Mouse (Mus musculus): Measurements from ENCODE around the gene Phc1. TPM values are rescaled to one million over a fixed set of nuclear protein-coding genes. Genes with fewer than 3 reads are reported as not detected.

Gene Phc1
- polyA plus RNA-seq, 1 experiment = 23.0 TPM

DNA sequence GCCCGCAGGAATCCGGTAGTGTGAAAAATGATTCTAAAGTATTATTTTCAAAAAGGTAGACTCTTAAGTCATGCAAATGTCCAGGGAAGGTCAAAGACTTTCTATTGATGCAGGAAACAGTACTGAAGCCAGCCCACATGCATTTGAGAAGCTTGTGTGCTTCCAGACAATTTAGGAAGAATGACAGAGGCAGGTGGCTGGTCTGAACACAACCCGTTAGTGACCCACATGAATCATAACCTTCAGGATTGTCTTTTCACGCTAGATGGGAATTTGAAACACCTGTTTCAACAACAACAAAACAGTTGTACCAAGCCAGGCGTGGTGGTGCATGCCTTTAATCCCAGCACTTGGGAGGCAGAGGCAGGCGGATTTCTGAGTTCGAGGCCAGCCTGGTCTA is 6.0 kb upstream of the Phc1 start:
- TF ChIP-seq POLR2A (IDR thresholded peaks at IDR 0.05; ENCODE audit: low read depth, low read length) (no peak), CTCF (IDR thresholded peaks at IDR 0.05; ENCODE audit: extremely low read depth, insufficient read depth, insufficient read length, insufficient replicate concordance) (no peak)
- Histone ChIP-seq H3K4me3 (ENCODE audit: extremely low read depth, insufficient read depth, insufficient read length) (no peak overlapping the region), H3K27ac (ENCODE audit: insufficient read depth, low read length) (no peak overlapping the region), H3K4me1 (ENCODE audit: control insufficient read depth, insufficient read depth, insufficient read length) (no peaks in the 10 kb centered on the region; the same call in 1 of the 2 replicates), H3K36me3 (ENCODE audit: control insufficient read depth, insufficient read depth, low read length) (no peaks in the 10 kb centered on the region), H3K27me3 (ENCODE audit: control insufficient read depth, insufficient read depth, low read length) (no peaks in the 10 kb centered on the region)
- no peak for DNase-seq (ENCODE audit: low read depth in 1 of 2, low spot score in 2 of 2)
- WGBS = 93% methylated on average over 7 of the region's 7 CpGs

- WGBS = 92% methylated on average over 6 of the region's 6 CpGs
- H3K36me3 ChIP-seq (ENCODE audit: control insufficient read depth, insufficient read depth, low read length) = no peaks in the 10 kb centered on the region
- H3K27me3 ChIP-seq (ENCODE audit: control insufficient read depth, insufficient read depth, low read length) = no peaks in the 10 kb centered on the region
- H3K27ac ChIP-seq (ENCODE audit: insufficient read depth, low read length) = no peak overlapping the region
- no peak for DNase-seq (ENCODE audit: low read depth in 1 of 2, low spot score in 2 of 2)
- H3K4me1 ChIP-seq (ENCODE audit: control insufficient read depth, insufficient read depth, insufficient read length) = no peaks in the 10 kb centered on the region; the same call in 1 of the 2 replicates
- no peak overlapping the region for H3K4me3 ChIP-seq (ENCODE audit: extremely low read depth, insufficient read depth, insufficient read length)
- TF ChIP-seq POLR2A (IDR thresholded peaks at IDR 0.05; ENCODE audit: low read depth, low read length) = no peak
- no peak for TF ChIP-seq CTCF (IDR thresholded peaks at IDR 0.05; ENCODE audit: extremely low read depth, insufficient read depth, insufficient read length, insufficient replicate concordance)
Measured at GRCm38 (mm10) chr6:122345731-122346130, 5.4 kb upstream of the Phc1 start.

GRCm38 (mm10) chr6:122344386-122345116 is 4.2 kb upstream of the Phc1 start:
- DNase-seq (ENCODE audit: low read depth in 1 of 2, low spot score in 2 of 2) = no peak
- 62% methylated on average over 9 of the region's 9 CpGs for WGBS
- no peaks in the 10 kb centered on the region for H3K27me3 ChIP-seq (ENCODE audit: control insufficient read depth, insufficient read depth, low read length)
- no peak overlapping the region for H3K4me3 ChIP-seq (ENCODE audit: extremely low read depth, insufficient read depth, insufficient read length)
- H3K4me1 ChIP-seq (ENCODE audit: control insufficient read depth, insufficient read depth, insufficient read length) = no peaks in the 10 kb centered on the region; the same call in 1 of the 2 replicates
- TF ChIP-seq POLR2A (IDR thresholded peaks at IDR 0.05; ENCODE audit: low read depth, low read length) (no peak), CTCF (IDR thresholded peaks at IDR 0.05; ENCODE audit: extremely low read depth, insufficient read depth, insufficient read length, insufficient replicate concordance) (no peak)
- H3K36me3 ChIP-seq (ENCODE audit: control insufficient read depth, insufficient read depth, low read length) = no peaks in the 10 kb centered on the region
- no peak overlapping the region for H3K27ac ChIP-seq (ENCODE audit: insufficient read depth, low read length)

DNA sequence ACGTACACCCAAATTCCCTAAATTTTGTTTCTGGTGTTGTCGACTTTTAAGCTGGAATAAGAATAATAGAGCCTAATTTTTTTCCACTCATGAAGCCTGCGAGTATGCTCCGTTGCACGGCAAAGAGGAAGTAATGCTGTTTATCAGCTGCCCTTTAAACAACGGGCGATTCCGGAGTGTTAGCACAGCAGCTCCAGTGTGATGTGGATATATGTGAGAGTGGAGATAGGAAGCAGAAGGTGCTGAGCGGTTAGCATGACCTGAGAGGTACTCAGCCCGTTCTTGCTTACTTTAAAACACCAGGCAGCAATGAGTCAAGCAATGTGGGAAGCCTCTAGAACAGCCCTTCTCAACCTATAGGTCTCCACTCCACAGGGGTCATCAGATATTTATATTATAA is 3.4 kb upstream of the Phc1 start:
- DNase-seq (ENCODE audit: low read depth in 1 of 2, low spot score in 2 of 2) = no peak
- Histone ChIP-seq H3K36me3 (ENCODE audit: control insufficient read depth, insufficient read depth, low read length) (no peaks in the 10 kb centered on the region), H3K4me3 (ENCODE audit: extremely low read depth, insufficient read depth, insufficient read length) (no peak overlapping the region), H3K4me1 (ENCODE audit: control insufficient read depth, insufficient read depth, insufficient read length) (peaks cover 4% of the 10 kb centered on the region; the same call in 1 of the 2 replicates), H3K27ac (ENCODE audit: insufficient read depth, low read length) (no peak overlapping the region), H3K27me3 (ENCODE audit: control insufficient read depth, insufficient read depth, low read length) (no peaks in the 10 kb centered on the region)
- 12% methylated on average over 10 of the region's 10 CpGs for WGBS
- TF ChIP-seq POLR2A (IDR thresholded peaks at IDR 0.05; ENCODE audit: low read depth, low read length) (no peak), CTCF (IDR thresholded peaks at IDR 0.05; ENCODE audit: extremely low read depth, insufficient read depth, insufficient read length, insufficient replicate concordance) (no peak)

DNA sequence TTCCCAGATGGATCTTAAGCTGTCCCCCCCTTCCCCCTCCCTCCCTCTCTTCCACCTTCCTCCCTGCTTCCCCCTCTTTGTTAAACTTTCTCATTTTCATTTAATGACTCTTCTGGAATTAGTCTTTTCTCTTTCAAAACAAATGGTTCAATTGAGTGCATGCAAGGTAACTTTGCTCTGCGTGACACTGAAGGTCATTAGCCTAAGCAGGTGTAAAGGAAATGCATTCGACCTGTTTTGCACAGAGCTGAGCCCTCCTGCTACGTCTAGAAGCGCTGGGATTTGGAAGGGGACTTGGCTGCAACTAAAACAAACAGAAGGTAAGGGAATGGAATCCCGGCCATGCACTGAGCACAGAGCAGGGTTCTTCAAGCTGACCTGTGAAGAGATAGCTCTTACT is 1.8 kb upstream of the Phc1 start:
- Histone ChIP-seq H3K27ac (ENCODE audit: insufficient read depth, low read length) (no peak overlapping the region), H3K4me1 (ENCODE audit: control insufficient read depth, insufficient read depth, insufficient read length) (peaks cover 6% of the 10 kb centered on the region; the same call in 1 of the 2 replicates), H3K4me3 (ENCODE audit: extremely low read depth, insufficient read depth, insufficient read length) (no peak overlapping the region), H3K36me3 (ENCODE audit: control insufficient read depth, insufficient read depth, low read length) (no peaks in the 10 kb centered on the region), H3K27me3 (ENCODE audit: control insufficient read depth, insufficient read depth, low read length) (no peaks in the 10 kb centered on the region)
- no peak for DNase-seq (ENCODE audit: low read depth in 1 of 2, low spot score in 2 of 2)
- 81% methylated on average over 5 of the region's 5 CpGs for WGBS
- TF ChIP-seq POLR2A (IDR thresholded peaks at IDR 0.05; ENCODE audit: low read depth, low read length) (no peak), CTCF (IDR thresholded peaks at IDR 0.05; ENCODE audit: extremely low read depth, insufficient read depth, insufficient read length, insufficient replicate concordance) (no peak)

DNA sequence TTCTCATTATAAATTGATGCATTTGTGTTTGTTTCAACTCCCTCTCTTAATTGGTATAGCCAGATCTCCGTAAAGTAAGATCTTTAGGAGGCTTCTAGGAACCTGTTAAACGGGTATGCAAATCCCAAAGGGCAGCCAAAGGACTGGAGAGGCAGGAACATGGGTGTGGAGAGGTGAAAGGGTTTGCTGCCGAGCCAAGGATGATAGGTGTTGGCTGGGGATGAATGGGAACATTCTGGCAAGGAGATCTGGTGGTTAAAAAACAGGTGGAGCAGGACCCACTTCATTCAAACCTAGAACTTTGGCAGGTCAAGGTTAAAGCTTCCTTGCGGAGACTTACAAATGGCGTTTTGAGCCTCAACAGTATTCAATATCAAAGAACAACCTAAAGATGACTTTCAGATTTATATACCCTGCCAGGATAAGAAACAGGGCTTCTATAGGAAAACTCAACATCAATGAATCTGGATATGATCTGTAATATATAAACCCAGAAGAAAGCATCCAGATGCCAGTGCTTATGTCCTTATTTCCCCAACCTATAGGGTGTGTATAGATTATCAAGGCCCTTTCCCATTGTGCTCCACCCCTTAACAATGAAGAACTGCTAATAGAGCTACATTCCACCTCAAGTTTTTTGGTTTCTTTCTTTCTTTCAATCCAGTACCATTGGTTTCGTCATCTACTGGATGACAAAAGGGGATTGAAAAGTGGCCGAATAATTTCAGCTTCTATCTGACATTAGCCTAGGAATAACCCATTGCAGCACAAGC is 863 bp upstream of the Phc1 start:
- TF ChIP-seq POLR2A (IDR thresholded peaks at IDR 0.05; ENCODE audit: low read depth, low read length) = no peak
- no peak overlapping the region for H3K27ac ChIP-seq (ENCODE audit: insufficient read depth, low read length)
- no peak overlapping the region for H3K4me3 ChIP-seq (ENCODE audit: extremely low read depth, insufficient read depth, insufficient read length)
- H3K27me3 ChIP-seq (ENCODE audit: control insufficient read depth, insufficient read depth, low read length) = no peaks in the 10 kb centered on the region
- no peak for DNase-seq (ENCODE audit: low read depth in 1 of 2, low spot score in 2 of 2)
- WGBS = 91% methylated on average over 7 of the region's 7 CpGs
- H3K36me3 ChIP-seq (ENCODE audit: control insufficient read depth, insufficient read depth, low read length) = no peaks in the 10 kb centered on the region; the same call in 1 of the 2 replicates
- H3K4me1 ChIP-seq (ENCODE audit: control insufficient read depth, insufficient read depth, insufficient read length) = peaks cover 6% of the 10 kb centered on the region; the same call in 1 of the 2 replicates
